Mouse (Mus musculus): ENCODE data around the gene Zfp644. TPM values are rescaled to one million over a fixed set of nuclear protein-coding genes. Genes with fewer than 3 reads are reported as not detected.

Zfp644 gene
- polyA plus RNA-seq, 1 experiment from 2014 or later: 61.0 TPM

GRCm38 (mm10) chr5:106620446-106620845 is 76.6 kb downstream of the Zfp644 start:
- ATAC-seq (replicated peaks; ENCODE audit: low FRiP score): no peak
- Histone ChIP-seq H3K27me3 (no peaks in the 10 kb centered on the region), H3K36me3 (peaks cover 56% of the 10 kb centered on the region), H3K9ac (no peak overlapping the region), H3K4me1 (no peaks in the 10 kb centered on the region), H3K4me2 (no peak overlapping the region), H3K4me3 (replicated peaks) (no peak overlapping the region), H3K9me3 (replicated peaks) (no peaks in the 10 kb centered on the region), H3K27ac (no peak overlapping the region)
- WGBS: 91% methylated on average over 6 of the region's 6 CpGs

GRCm38 (mm10) chr5:106615006-106615405 is 82.1 kb downstream of the Zfp644 start:
- Histone ChIP-seq H3K27me3 (no peaks in the 10 kb centered on the region), H3K4me3 (replicated peaks) (no peak overlapping the region), H3K9me3 (replicated peaks) (no peaks in the 10 kb centered on the region), H3K4me1 (no peaks in the 10 kb centered on the region), H3K4me2 (no peak overlapping the region), H3K27ac (no peak overlapping the region), H3K9ac (no peak overlapping the region), H3K36me3 (peaks cover 39% of the 10 kb centered on the region)
- ATAC-seq (replicated peaks; ENCODE audit: low FRiP score): no peak
- 90% methylated on average over 2 of the region's 2 CpGs for WGBS

- H3K27ac ChIP-seq: no peak overlapping the region
- no peak overlapping the region for H3K4me2 ChIP-seq
- WGBS: 77% methylated on average over 7 of the region's 7 CpGs
- H3K9ac ChIP-seq: no peak overlapping the region
- H3K4me1 ChIP-seq: no peaks in the 10 kb centered on the region
- no peak for ATAC-seq (replicated peaks; ENCODE audit: low FRiP score)
- H3K27me3 ChIP-seq: no peaks in the 10 kb centered on the region
- peaks cover 38% of the 10 kb centered on the region for H3K36me3 ChIP-seq
- no peak overlapping the region for H3K4me3 ChIP-seq (replicated peaks)
- no peaks in the 10 kb centered on the region for H3K9me3 ChIP-seq (replicated peaks)
These were observed 82.5 kb downstream of the Zfp644 start for GRCm38 (mm10) chr5:106614570-106614969.

GRCm38 (mm10) chr5:106612151-106612550 is 84.9 kb downstream of the Zfp644 start:
- peaks cover 26% of the 10 kb centered on the region for H3K36me3 ChIP-seq
- no peaks in the 10 kb centered on the region for H3K9me3 ChIP-seq (replicated peaks)
- no peak for ATAC-seq (replicated peaks; ENCODE audit: low FRiP score)
- 87% methylated on average over 2 of the region's 2 CpGs for WGBS
- no peak overlapping the region for H3K4me3 ChIP-seq (replicated peaks)
- H3K4me2 ChIP-seq: no peak overlapping the region
- no peak overlapping the region for H3K9ac ChIP-seq
- no peak overlapping the region for H3K27ac ChIP-seq
- H3K27me3 ChIP-seq: no peaks in the 10 kb centered on the region
- H3K4me1 ChIP-seq: no peaks in the 10 kb centered on the region

GRCm38 (mm10) chr5:106608798-106609197 is 88.3 kb downstream of the Zfp644 start, which contains the start of gene Gm17304:
Gm17304 (plus strand) TSS chr5:106609098.
- no peaks in the 10 kb centered on the region for H3K9me3 ChIP-seq (replicated peaks)
- no peak within 1 kb of the TSS for H3K9ac ChIP-seq
- H3K27ac ChIP-seq: no peak within 1 kb of the TSS
- H3K36me3 ChIP-seq: peaks cover 17% of the 10 kb centered on the region
- H3K4me1 ChIP-seq: peaks cover 4% of the 10 kb centered on the region; the same call in 1 of the 2 replicates
- H3K27me3 ChIP-seq: no peaks in the 10 kb centered on the region
- no peak within 1 kb of the TSS for H3K4me3 ChIP-seq (replicated peaks)
- ATAC-seq (replicated peaks; ENCODE audit: low FRiP score): no peak
- H3K4me2 ChIP-seq: no peak within 1 kb of the TSS
- WGBS: 90% methylated on average over 4 of the region's 4 CpGs

GRCm38 (mm10) chr5:106607081-106607480 is 90.0 kb downstream of the Zfp644 start:
- no peaks in the 10 kb centered on the region for H3K9me3 ChIP-seq (replicated peaks)
- no peak overlapping the region for H3K9ac ChIP-seq
- ATAC-seq (replicated peaks; ENCODE audit: low FRiP score): no peak
- H3K4me1 ChIP-seq: peaks cover 4% of the 10 kb centered on the region; the same call in 1 of the 2 replicates
- H3K4me2 ChIP-seq: no peak overlapping the region
- H3K27ac ChIP-seq: no peak overlapping the region
- H3K36me3 ChIP-seq: peaks cover 18% of the 10 kb centered on the region
- WGBS: 56% methylated on average over 5 of the region's 5 CpGs
- no peak overlapping the region for H3K4me3 ChIP-seq (replicated peaks)
- H3K27me3 ChIP-seq: no peaks in the 10 kb centered on the region

GRCm38 (mm10) chr5:106605096-106605495 is 92.0 kb downstream of the Zfp644 start:
- H3K9me3 ChIP-seq (replicated peaks): no peaks in the 10 kb centered on the region
- H3K4me3 ChIP-seq (replicated peaks): no peak overlapping the region
- H3K4me2 ChIP-seq: no peak overlapping the region
- WGBS: 83% methylated on average over 6 of the region's 6 CpGs
- no peaks in the 10 kb centered on the region for H3K27me3 ChIP-seq
- H3K27ac ChIP-seq: no peak overlapping the region
- no peak overlapping the region for H3K9ac ChIP-seq
- peaks cover 4% of the 10 kb centered on the region; the same call in 1 of the 2 replicates for H3K4me1 ChIP-seq
- peaks cover 8% of the 10 kb centered on the region; the same call in 1 of the 2 replicates for H3K36me3 ChIP-seq
- ATAC-seq (replicated peaks; ENCODE audit: low FRiP score): no peak

- WGBS: 79% methylated on average over 5 of the region's 5 CpGs
- ATAC-seq (replicated peaks; ENCODE audit: low FRiP score): no peak
- Histone ChIP-seq H3K27ac (no peak overlapping the region), H3K4me2 (no peak overlapping the region), H3K9me3 (replicated peaks) (no peaks in the 10 kb centered on the region), H3K36me3 (peaks cover 10% of the 10 kb centered on the region; the same call in 1 of the 2 replicates), H3K9ac (no peak overlapping the region), H3K4me3 (replicated peaks) (no peak overlapping the region), H3K27me3 (no peaks in the 10 kb centered on the region), H3K4me1 (peaks cover 4% of the 10 kb centered on the region; the same call in 1 of the 2 replicates)
These were observed 92.7 kb downstream of the Zfp644 start for GRCm38 (mm10) chr5:106604381-106604780.

GRCm38 (mm10) chr5:106599482-106599881 is 97.6 kb downstream of the Zfp644 start:
- Histone ChIP-seq H3K27me3 (no peaks in the 10 kb centered on the region), H3K27ac (no peak overlapping the region), H3K4me1 (no peaks in the 10 kb centered on the region), H3K4me2 (no peak overlapping the region), H3K9me3 (replicated peaks) (no peaks in the 10 kb centered on the region), H3K36me3 (peaks cover 13% of the 10 kb centered on the region; the same call in 1 of the 2 replicates), H3K4me3 (replicated peaks) (no peak overlapping the region), H3K9ac (no peak overlapping the region)
- no peak for ATAC-seq (replicated peaks; ENCODE audit: low FRiP score)
- WGBS: 86% methylated on average over 8 of the region's 8 CpGs

- H3K9me3 ChIP-seq (replicated peaks): no peaks in the 10 kb centered on the region
- no peak overlapping the region for H3K9ac ChIP-seq
- H3K36me3 ChIP-seq: peaks cover 10% of the 10 kb centered on the region; the same call in 1 of the 2 replicates
- WGBS: 84% methylated on average over 2 of the region's 2 CpGs
- no peak overlapping the region for H3K4me3 ChIP-seq (replicated peaks)
- ATAC-seq (replicated peaks; ENCODE audit: low FRiP score): no peak
- H3K27me3 ChIP-seq: no peaks in the 10 kb centered on the region
- no peak overlapping the region for H3K4me2 ChIP-seq
- no peak overlapping the region for H3K27ac ChIP-seq
- no peaks in the 10 kb centered on the region for H3K4me1 ChIP-seq
These were observed 99.6 kb downstream of the Zfp644 start for GRCm38 (mm10) chr5:106597472-106597871.

GRCm38 (mm10) chr5:106594388-106594787 is 102.7 kb downstream of the Zfp644 start:
- Histone ChIP-seq H3K9ac (no peak overlapping the region), H3K27ac (no peak overlapping the region), H3K27me3 (no peaks in the 10 kb centered on the region), H3K9me3 (replicated peaks) (no peaks in the 10 kb centered on the region), H3K4me2 (no peak overlapping the region), H3K36me3 (peaks cover 18% of the 10 kb centered on the region; the same call in 1 of the 2 replicates), H3K4me3 (replicated peaks) (no peak overlapping the region), H3K4me1 (no peaks in the 10 kb centered on the region)
- no peak for ATAC-seq (replicated peaks; ENCODE audit: low FRiP score)

GRCm38 (mm10) chr5:106590686-106591085 is 106.4 kb downstream of the Zfp644 start:
- no peak for ATAC-seq (replicated peaks; ENCODE audit: low FRiP score)

GRCm38 (mm10) chr5:106589670-106590069 is 107.4 kb downstream of the Zfp644 start:
- Histone ChIP-seq H3K4me3 (replicated peaks) (no peak overlapping the region), H3K4me1 (no peaks in the 10 kb centered on the region), H3K9ac (no peak overlapping the region), H3K36me3 (peaks cover 14% of the 10 kb centered on the region; the same call in 1 of the 2 replicates), H3K4me2 (no peak overlapping the region), H3K27ac (no peak overlapping the region), H3K9me3 (replicated peaks) (no peaks in the 10 kb centered on the region), H3K27me3 (no peaks in the 10 kb centered on the region)
- no peak for ATAC-seq (replicated peaks; ENCODE audit: low FRiP score)
- 86% methylated on average over 11 of the region's 11 CpGs for WGBS

More at GRCm38 (mm10) chr5:106590686-106591085, 106.4 kb downstream of the Zfp644 start:
- H3K4me2 ChIP-seq: no peak overlapping the region
- H3K4me3 ChIP-seq (replicated peaks): no peak overlapping the region
- no peak overlapping the region for H3K27ac ChIP-seq
- no peaks in the 10 kb centered on the region for H3K9me3 ChIP-seq (replicated peaks)
- WGBS: 93% methylated on average over 5 of the region's 5 CpGs
- peaks cover 17% of the 10 kb centered on the region; the same call in 1 of the 2 replicates for H3K36me3 ChIP-seq
- no peak overlapping the region for H3K9ac ChIP-seq
- no peaks in the 10 kb centered on the region for H3K27me3 ChIP-seq
- no peaks in the 10 kb centered on the region for H3K4me1 ChIP-seq
